ENCODE assay signal across 24 mouse cellular contexts in the genomic region with DNA sequence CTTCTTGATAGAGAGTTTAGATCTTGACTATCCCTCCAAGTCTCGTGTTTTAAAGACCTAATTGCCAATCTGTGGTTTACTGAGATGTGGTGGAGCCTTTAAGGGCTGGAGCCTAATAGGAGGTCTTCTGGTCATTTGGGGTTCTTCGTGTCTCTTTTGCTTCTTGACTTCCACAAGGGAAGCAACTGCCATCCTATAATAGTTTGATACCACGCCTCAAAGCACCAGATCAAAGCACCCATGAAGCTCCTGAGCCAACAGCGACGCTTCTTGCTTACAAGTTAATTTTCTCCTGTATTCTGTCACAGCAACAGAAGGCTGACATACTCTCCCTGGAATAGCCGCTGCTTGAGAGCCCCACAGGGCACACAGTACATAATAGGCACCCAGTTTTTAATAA. TPM values are rescaled to one million over a fixed set of nuclear protein-coding genes. Genes with fewer than 3 reads are reported as not detected.
A peak's percentile ranks its signal among the peaks of the same experiment; 100 is the strongest.
DNase-seq lines count a peak whose midpoint lies in the region; ATAC-seq and TF ChIP-seq lines count a peak whose summit lies in the region.
"Had no signal": no experiment of that assay in that cellular context is flagged by ENCODE, and none has a peak within 500 bp of the region (broad histone marks: within the 10 kb centered on the region; RNA-seq: fewer than 3 reads in every experiment).

No protein-coding gene starts in this region.

- 77% methylated on average over 6 of the region's 6 CpGs for WGBS in liver, postnatal 0 days (ENCODE audit: insufficient replicate concordance)
- 69% methylated on average over 6 of the region's 6 CpGs for WGBS in liver, embryonic 12.5 days (ENCODE audit: insufficient replicate concordance)
- WGBS in embryonic facial prominence, embryonic 10.5 days = 86% methylated on average over 6 of the region's 6 CpGs

- H3K27me3 ChIP-seq in liver, postnatal 0 days (ENCODE audit: insufficient read depth, low read length) = no peaks in the 10 kb centered on the region
- H3K27me3 ChIP-seq in liver, embryonic 12.5 days (replicated peaks) = peaks cover 13% of the 10 kb centered on the region; the same call in 1 of the 2 replicates
- peaks cover 4% of the 10 kb centered on the region; the same call in 1 of the 2 replicates for H3K27me3 ChIP-seq in embryonic facial prominence, embryonic 10.5 days (replicated peaks; ENCODE audit: low read depth, poor library complexity, severe bottlenecking)
- H3K27me3 ChIP-seq: embryonic facial prominence, embryonic 13.5 days; heart, embryonic 13.5 days had no signal

- H3K4me3 ChIP-seq in liver, postnatal 0 days (ENCODE audit: low read depth, low read length) = no peak overlapping the region
- H3K4me3 ChIP-seq in liver, embryonic 12.5 days = no peak overlapping the region
- H3K4me3 ChIP-seq in embryonic facial prominence, embryonic 10.5 days = no peak overlapping the region
- H3K4me3 ChIP-seq: embryonic facial prominence, embryonic 13.5 days; forebrain, embryonic 10.5 days; gastrocnemius, adult 2 months; heart, embryonic 13.5 days had no signal

- peak; percentile 6 for DNase-seq in liver, postnatal 0 days
- peak; percentile 30 for DNase-seq in CD4-positive helper T cell, adult 2 months (ENCODE audit: low read depth, low spot score)
- DNase-seq in embryonic facial prominence, embryonic 10.5 days (ENCODE audit: low spot score) = peak; percentile 7
- DNase-seq in naive thymus-derived CD4-positive, alpha-beta T cell, adult 2 months (ENCODE audit: low read depth) = peak; percentile 49
- no peak for DNase-seq in retina, postnatal 1 day
- DNase-seq: adrenal gland, adult 2 months; adrenal gland, postnatal 14 days; cerebellum, adult 11 months; cerebellum, adult 2 months; cerebellum, adult 9-11 months; cerebellum, postnatal 25 days; forebrain, postnatal 0 days; gastrocnemius, adult 2 months; gastrocnemius, postnatal 14 days; heart, adult 18-20 months; heart, postnatal 14 days; heart, postnatal 4 days had no signal

- no peak overlapping the region for H3K9ac ChIP-seq in liver, postnatal 0 days (replicated peaks)
- no peak overlapping the region for H3K9ac ChIP-seq in liver, embryonic 12.5 days
- H3K9ac ChIP-seq: embryonic facial prominence, embryonic 13.5 days; forebrain, postnatal 0 days; heart, embryonic 13.5 days; hindbrain, embryonic 14.5 days had no signal

- H3K9me3 ChIP-seq in liver, postnatal 0 days (ENCODE audit: low read length) = no peaks in the 10 kb centered on the region
- no peaks in the 10 kb centered on the region for H3K9me3 ChIP-seq in liver, embryonic 12.5 days (replicated peaks)
- no peaks in the 10 kb centered on the region for H3K9me3 ChIP-seq in embryonic facial prominence, embryonic 10.5 days
- H3K9me3 ChIP-seq: embryonic facial prominence, embryonic 13.5 days; forebrain, embryonic 10.5 days; heart, embryonic 13.5 days had no signal

- no peak for TF ChIP-seq EP300 in liver, postnatal 0 days (IDR thresholded peaks at IDR 0.05; ENCODE audit: low read depth)

- peaks cover 10% of the 10 kb centered on the region for H3K4me1 ChIP-seq in liver, postnatal 0 days (ENCODE audit: insufficient read depth)
- peaks cover 24% of the 10 kb centered on the region for H3K4me1 ChIP-seq in liver, embryonic 12.5 days
- peaks cover 47% of the 10 kb centered on the region for H3K4me1 ChIP-seq in embryonic facial prominence, embryonic 10.5 days

- H3K36me3 ChIP-seq in liver, postnatal 0 days (replicated peaks; ENCODE audit: insufficient read depth, low read length) = no peaks in the 10 kb centered on the region
- no peaks in the 10 kb centered on the region for H3K36me3 ChIP-seq in liver, embryonic 12.5 days
- no peaks in the 10 kb centered on the region for H3K36me3 ChIP-seq in embryonic facial prominence, embryonic 10.5 days (replicated peaks)
- H3K36me3 ChIP-seq: embryonic facial prominence, embryonic 13.5 days; forebrain, embryonic 10.5 days; heart, embryonic 13.5 days had no signal

- no peak overlapping the region for H3K4me2 ChIP-seq in liver, postnatal 0 days (ENCODE audit: low read depth, low read length)
- H3K4me2 ChIP-seq in liver, embryonic 12.5 days = no peak overlapping the region
- H3K4me2 ChIP-seq: embryonic facial prominence, embryonic 13.5 days; heart, embryonic 13.5 days; hindbrain, embryonic 14.5 days had no signal

- no peak for ATAC-seq in liver, postnatal 0 days
- no peak for ATAC-seq in liver, embryonic 12.5 days
- ATAC-seq: forebrain, embryonic 14.5 days; forebrain, postnatal 0 days; hindbrain, postnatal 0 days had no signal

- no peak overlapping the region for H3K27ac ChIP-seq in liver, postnatal 0 days (ENCODE audit: low read depth)
- no peak overlapping the region for H3K27ac ChIP-seq in liver, embryonic 12.5 days
- H3K27ac ChIP-seq in embryonic facial prominence, embryonic 10.5 days (replicated peaks) = no peak overlapping the region
- H3K27ac ChIP-seq: embryonic facial prominence, embryonic 13.5 days; forebrain, embryonic 10.5 days; gastrocnemius, adult 2 months; heart, embryonic 13.5 days; hindbrain, embryonic 14.5 days; hindbrain, postnatal 0 days had no signal

- TF ChIP-seq CTCF in liver, postnatal 0 days (IDR thresholded peaks at IDR 0.05; ENCODE audit: low read depth) = no peak

RNA-seq across cellular contexts. Expression of a gene that starts 4.0 kb away (rescaled TPM):
- polyA plus RNA-seq in liver, postnatal 0 days (2015; fragmentation: Nextera tagmentation; extraction: Ambion mirVana) = 3.7 and 4.6 TPM in 2 replicates
- 7.7 and 8.2 TPM in 2 replicates for polyA plus RNA-seq in liver, embryonic 12.5 days (2016; fragmentation: Nextera tagmentation; extraction: Ambion mirVana)
- 10.5 and 11.2 TPM in 2 replicates for polyA plus RNA-seq in embryonic facial prominence, embryonic 10.5 days (2016; fragmentation: Nextera tagmentation; extraction: Ambion mirVana)

RNA-seq across cellular contexts. Expression of a gene that starts 45.8 kb away (rescaled TPM):
- polyA plus RNA-seq in liver, postnatal 0 days (2015; fragmentation: Nextera tagmentation; extraction: Ambion mirVana) = 0.07 and 0.08 TPM in 2 replicates
- polyA plus RNA-seq in liver, embryonic 12.5 days (2016; fragmentation: Nextera tagmentation; extraction: Ambion mirVana) = 0.05 and 0.06 TPM in 2 replicates
- polyA plus RNA-seq in embryonic facial prominence, embryonic 10.5 days (2016; fragmentation: Nextera tagmentation; extraction: Ambion mirVana) = 0.12 and 0.19 TPM in 2 replicates

RNA-seq across cellular contexts. Expression of a gene that starts 56.9 kb away (rescaled TPM):
- 6.0 TPM in 2 replicates for polyA plus RNA-seq in liver, postnatal 0 days (2015; fragmentation: Nextera tagmentation; extraction: Ambion mirVana)
- polyA plus RNA-seq in liver, embryonic 12.5 days (2016; fragmentation: Nextera tagmentation; extraction: Ambion mirVana) = 2.6 and 2.7 TPM in 2 replicates
- 0.65 and 0.73 TPM in 2 replicates for polyA plus RNA-seq in embryonic facial prominence, embryonic 10.5 days (2016; fragmentation: Nextera tagmentation; extraction: Ambion mirVana)
